Mouse (Mus musculus) embryonic facial prominence, embryonic 12.5 days (tissue): ENCODE data around the gene Chchd6. TPM values are rescaled to one million over a fixed set of nuclear protein-coding genes. Genes with fewer than 3 reads are reported as not detected.

Experiments used
- ATAC-seq: fragments of 200-750 bp; cut with Nextera tagmentation; 2 replicates; pipeline ENCODE4 v1.8.0; 2017; ENCODE audit not compliant: insufficient number of reproducible peaks, insufficient read depth, low FRiP score, low TSS enrichment
- H3K27ac ChIP-seq: fragments of 300-500 bp; sonication (generic); 2 replicates; pipeline ENCODE4 v1.5.1; 2016; ENCODE audit warnings: mild to moderate bottlenecking
- H3K27me3 ChIP-seq: fragments of 300-500 bp; sonication (generic); 2 replicates; pipeline ENCODE4 v1.6.1; 2016; ENCODE audit warnings: mild to moderate bottlenecking, moderate library complexity
- H3K36me3 ChIP-seq: fragments of 300-500 bp; sonication (generic); 2 replicates; pipeline ENCODE4 v1.6.1; 2016; ENCODE audit warnings: mild to moderate bottlenecking
- H3K4me1 ChIP-seq: fragments of 300-500 bp; sonication (generic); 2 replicates; pipeline ENCODE4 v1.6.1; 2016
- H3K4me2 ChIP-seq: fragments of 300-500 bp; sonication (generic); replicated peaks from 2 replicates; pipeline ENCODE4 v1.6.1; 2016; ENCODE audit warnings: mild to moderate bottlenecking, moderate library complexity
- H3K4me3 ChIP-seq: fragments of 300-500 bp; sonication (generic); 2 replicates; pipeline ENCODE4 v1.5.1; 2016; ENCODE audit warnings: mild to moderate bottlenecking
- H3K9ac ChIP-seq: fragments of 300-500 bp; sonication (generic); 2 replicates; pipeline ENCODE4 v1.6.1; 2016; ENCODE audit warnings: mild to moderate bottlenecking, moderate library complexity
- H3K9me3 ChIP-seq: fragments of 300-500 bp; sonication (generic); 2 replicates; pipeline ENCODE4 v1.6.1; 2016; ENCODE audit warnings: mild to moderate bottlenecking, moderate library complexity
- WGBS: fragments of 180-500 bp; shearing (Covaris S2); methylation state at CpG from one replicate; pipeline ENCODE4 v1.1.7; 2016; 5-methylcytosine and 5-hydroxymethylcytosine counted together
- polyA plus RNA-seq: library from polyadenylated mRNA; unstranded; fragments of >200 nt; fragmentation: Nextera tagmentation; extraction: Ambion mirVana; gene quantifications from 2 replicates; pipeline ENCODE4 v1.2.1, GENCODE M21; 2016

Chchd6 gene
- polyA plus RNA-seq, result 55.9 and 65.9 TPM in 2 replicates

GRCm38 (mm10) chr6:89595018-89595776, at the start of gene Chchd6:
TSS of gene Chchd6 (minus strand) at chr6:89595652.
- Histone ChIP-seq H3K9ac (peak within 1 kb of the TSS; percentile 73), H3K36me3 (no peaks in the 10 kb centered on the region), H3K9me3 (peaks cover 4% of the 10 kb centered on the region; the same call in 1 of the 2 replicates), H3K4me2 (peak within 1 kb of the TSS; percentile 65), H3K4me1 (no peaks in the 10 kb centered on the region), H3K4me3 (peak within 1 kb of the TSS; percentile 75), H3K27me3 (no peaks in the 10 kb centered on the region), H3K27ac (no peak within 1 kb of the TSS)
- ATAC-seq, result peak; percentile 100
- WGBS, result under 1% methylated on average over 56 of the region's 56 CpGs

GRCm38 (mm10) chr6:89644271-89645075, 49.0 kb upstream of the Chchd6 start:
- Histone ChIP-seq H3K9ac (peak overlapping the region; percentile 55), H3K36me3 (no peaks in the 10 kb centered on the region), H3K4me2 (peak overlapping the region; percentile 78), H3K4me1 (0 out of 2 replicates have a peak, but pooled peaks cover 2% of the 10 kb centered on the region), H3K27me3 (no peaks in the 10 kb centered on the region), H3K27ac (peak overlapping the region; percentile 85), H3K9me3 (no peaks in the 10 kb centered on the region), H3K4me3 (peak overlapping the region; percentile 59)
- 1% methylated on average over 40 of the region's 41 CpGs for whole genome bisulfite sequencing
- ATAC-seq, result peak; percentile 95

- Histone ChIP-seq H3K27ac (peak within 1 kb of the TSS; percentile 85), H3K9ac (peak within 1 kb of the TSS; percentile 55), H3K4me3 (peak within 1 kb of the TSS; percentile 59), H3K9me3 (no peaks in the 10 kb centered on the region), H3K36me3 (no peaks in the 10 kb centered on the region), H3K27me3 (no peaks in the 10 kb centered on the region), H3K4me2 (peak within 1 kb of the TSS; percentile 78), H3K4me1 (0 out of 2 replicates have a peak, but pooled peaks cover 2% of the 10 kb centered on the region)
- WGBS, result under 1% methylated on average over 48 of the region's 51 CpGs
- peak; percentile 86 for ATAC-seq
Measured at GRCm38 (mm10) chr6:89643798-89644270, 48.4 kb upstream of the Chchd6 start, which contains the start of gene Txnrd3. TSS of gene Txnrd3 (plus strand) at chr6:89643988.

GRCm38 (mm10) chr6:89639025-89639424, 43.6 kb upstream of the Chchd6 start:
- Histone ChIP-seq H3K9ac (no peak overlapping the region), H3K27ac (no peak overlapping the region), H3K4me1 (peaks cover 8% of the 10 kb centered on the region; the same call in 1 of the 2 replicates), H3K4me3 (no peak overlapping the region), H3K4me2 (no peak overlapping the region), H3K36me3 (no peaks in the 10 kb centered on the region), H3K27me3 (no peaks in the 10 kb centered on the region), H3K9me3 (no peaks in the 10 kb centered on the region)
- 32% methylated on average over 2 of the region's 2 CpGs for WGBS
- ATAC-seq, result no peak

GRCm38 (mm10) chr6:89637977-89638376, 42.5 kb upstream of the Chchd6 start:
- Histone ChIP-seq H3K36me3 (no peaks in the 10 kb centered on the region), H3K9me3 (no peaks in the 10 kb centered on the region), H3K4me3 (no peak overlapping the region), H3K4me1 (peaks cover 6% of the 10 kb centered on the region; the same call in 1 of the 2 replicates), H3K27me3 (no peaks in the 10 kb centered on the region), H3K27ac (no peak overlapping the region), H3K9ac (no peak overlapping the region), H3K4me2 (no peak overlapping the region)
- ATAC-seq, result no peak
- WGBS, result 75% methylated on average over 4 of the region's 4 CpGs

GRCm38 (mm10) chr6:89634400-89634799, 38.9 kb upstream of the Chchd6 start:
- no peak overlapping the region for H3K9ac ChIP-seq
- peaks cover 6% of the 10 kb centered on the region; the same call in 1 of the 2 replicates for H3K4me1 ChIP-seq
- whole genome bisulfite sequencing, result 41% methylated on average over 8 of the region's 8 CpGs
- no peaks in the 10 kb centered on the region for H3K9me3 ChIP-seq
- H3K4me2 ChIP-seq, result no peak overlapping the region
- no peak overlapping the region for H3K27ac ChIP-seq
- H3K36me3 ChIP-seq, result no peaks in the 10 kb centered on the region
- no peak for ATAC-seq
- H3K4me3 ChIP-seq, result no peak overlapping the region
- H3K27me3 ChIP-seq, result no peaks in the 10 kb centered on the region

- H3K9ac ChIP-seq, result no peak overlapping the region
- no peak for ATAC-seq
- H3K4me2 ChIP-seq, result no peak overlapping the region
- no peaks in the 10 kb centered on the region for H3K36me3 ChIP-seq
- 66% methylated on average over 7 of the region's 7 CpGs for WGBS
- H3K9me3 ChIP-seq, result no peaks in the 10 kb centered on the region
- H3K27ac ChIP-seq, result no peak overlapping the region
- H3K27me3 ChIP-seq, result no peaks in the 10 kb centered on the region; the same call in 1 of the 2 replicates
- no peak overlapping the region for H3K4me3 ChIP-seq
- H3K4me1 ChIP-seq, result peaks cover 6% of the 10 kb centered on the region; the same call in 1 of the 2 replicates
Measured at GRCm38 (mm10) chr6:89633115-89633514, 37.7 kb upstream of the Chchd6 start.

- peak; percentile 68; the same call in 1 of the 2 replicates for ATAC-seq
- Histone ChIP-seq H3K9me3 (no peaks in the 10 kb centered on the region), H3K27ac (no peak overlapping the region), H3K4me1 (peaks cover 6% of the 10 kb centered on the region; the same call in 1 of the 2 replicates), H3K9ac (no peak overlapping the region), H3K27me3 (no peaks in the 10 kb centered on the region; the same call in 1 of the 2 replicates), H3K4me3 (no peak overlapping the region), H3K4me2 (no peak overlapping the region), H3K36me3 (no peaks in the 10 kb centered on the region)
- 9% methylated on average over 10 of the region's 10 CpGs for WGBS
Measured at GRCm38 (mm10) chr6:89631809-89632562, 36.5 kb upstream of the Chchd6 start.

- Histone ChIP-seq H3K4me2 (no peak overlapping the region), H3K27ac (no peak overlapping the region), H3K4me1 (no peaks in the 10 kb centered on the region), H3K27me3 (no peaks in the 10 kb centered on the region; the same call in 1 of the 2 replicates), H3K9ac (no peak overlapping the region), H3K36me3 (no peaks in the 10 kb centered on the region), H3K4me3 (no peak overlapping the region), H3K9me3 (no peaks in the 10 kb centered on the region)
- WGBS, result 64% methylated on average over 8 of the region's 8 CpGs
- ATAC-seq, result no peak
Measured at GRCm38 (mm10) chr6:89628045-89628785, 32.8 kb upstream of the Chchd6 start.

GRCm38 (mm10) chr6:89622647-89623046, 27.2 kb upstream of the Chchd6 start:
- ATAC-seq, result no peak
- Histone ChIP-seq H3K4me1 (no peaks in the 10 kb centered on the region), H3K36me3 (no peaks in the 10 kb centered on the region), H3K27me3 (no peaks in the 10 kb centered on the region), H3K9ac (no peak overlapping the region), H3K4me3 (no peak overlapping the region), H3K9me3 (no peaks in the 10 kb centered on the region), H3K4me2 (no peak overlapping the region), H3K27ac (no peak overlapping the region)
- WGBS, result 80% methylated on average over 3 of the region's 3 CpGs
